ENCODE assay signal across 8 mouse cellular contexts in the genomic region with DNA sequence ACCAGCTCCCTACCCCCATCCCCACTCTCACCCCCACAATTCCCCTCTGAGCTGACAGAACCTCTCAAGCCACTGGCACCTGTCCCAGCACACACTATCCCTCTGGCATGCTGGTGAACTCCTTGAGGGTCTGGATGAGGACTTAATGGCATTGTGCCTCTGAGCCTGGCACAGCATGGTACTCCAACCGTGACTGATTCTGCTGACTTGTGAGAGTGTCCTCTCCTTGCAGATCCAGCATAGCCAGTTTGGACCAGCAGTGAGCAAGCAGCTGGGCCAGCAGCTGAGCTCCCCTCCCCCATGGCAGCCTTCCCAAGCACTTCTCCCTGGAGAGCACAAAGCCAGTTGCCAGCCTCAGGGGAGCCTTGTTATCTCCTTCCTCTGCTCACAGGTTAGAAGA. TPM values are rescaled to one million over a fixed set of nuclear protein-coding genes. Genes with fewer than 3 reads are reported as not detected.
DNase-seq lines count a peak whose midpoint lies in the region; ATAC-seq and TF ChIP-seq lines count a peak whose summit lies in the region.
"Had no signal": no experiment of that assay in that cellular context is flagged by ENCODE, and none has a peak within 500 bp of the region (broad histone marks: within the 10 kb centered on the region; RNA-seq: fewer than 3 reads in every experiment).

No protein-coding gene starts in this region.

- H3K4me3 ChIP-seq in MEL (ENCODE audit: control insufficient read depth in 1 of 2, insufficient read depth in 1 of 2, low read depth in 2 of 2, low read length in 2 of 2), result no peak overlapping the region
- H3K4me3 ChIP-seq in intestine, embryonic 16.5 days (ENCODE audit: low read length), result no peak overlapping the region
- H3K4me3 ChIP-seq: limb, embryonic 13.5 days had no signal

- TF ChIP-seq POLR2A in MEL (IDR thresholded peaks at IDR 0.05; ENCODE audit: control insufficient read depth in 1 of 2, insufficient read depth in 1 of 2, low read depth in 1 of 2, low read length in 2 of 2, poor library complexity in 1 of 2), result no peak

- no peak overlapping the region for H3K4me2 ChIP-seq in intestine, embryonic 16.5 days (ENCODE audit: low read depth, low read length)
- H3K4me2 ChIP-seq: limb, embryonic 13.5 days had no signal

- peaks cover 32 to 36% of the 10 kb centered on the region in 2 experiments for H3K4me1 ChIP-seq in MEL (ENCODE audit: control insufficient read depth in 1 of 2, insufficient read depth in 2 of 2, low read length in 2 of 2)
- peaks cover 11% of the 10 kb centered on the region; the same call in 1 of the 2 replicates for H3K4me1 ChIP-seq in intestine, embryonic 16.5 days (ENCODE audit: control insufficient read depth, insufficient read depth, low read length)

- WGBS in intestine, embryonic 16.5 days, result 23% methylated on average over 1 of the region's 1 CpGs

- H3K79me2 ChIP-seq in MEL (ENCODE audit: control insufficient read depth, insufficient read depth, low read length, poor library complexity), result no peaks in the 10 kb centered on the region; the same call in 1 of the 2 replicates

- DNase-seq in MEL (ENCODE audit: low read depth, low spot score), result no peak
- peak; percentile 49 for DNase-seq in adrenal gland, postnatal 25 days
- peak; percentile 72 for DNase-seq in gastrocnemius, adult 18-20 months (ENCODE audit: low spot score)
- DNase-seq in left cerebral cortex, postnatal 10 days (ENCODE audit: extremely low spot score in 1 of 2, low spot score in 2 of 2), result peak; percentile 50 to 81
- peak; percentile 32 for DNase-seq in ovary, postnatal 10 days (ENCODE audit: low spot score)
- no peak for DNase-seq in embryo, embryonic 11 days

- ATAC-seq in intestine, embryonic 16.5 days, result peak; percentile 39; the same call in 1 of the 2 replicates

- H3K9me3 ChIP-seq in MEL (replicated peaks; ENCODE audit: insufficient read depth, low read length), result no peaks in the 10 kb centered on the region
- H3K9me3 ChIP-seq in intestine, embryonic 16.5 days (ENCODE audit: control insufficient read depth, low read length), result no peaks in the 10 kb centered on the region
- H3K9me3 ChIP-seq: limb, embryonic 13.5 days had no signal

- TF ChIP-seq CTCF in MEL (IDR thresholded peaks at IDR 0.05 in 2 of 3, conservative IDR thresholded peaks at IDR 0.05 in 1 of 3; ENCODE audit: control insufficient read depth in 1 of 3, insufficient read depth in 1 of 3, low read depth in 2 of 3, low read length in 3 of 3, poor library complexity in 1 of 3, severe bottlenecking in 1 of 3), result no peak

- no peak overlapping the region for H3K27ac ChIP-seq in MEL (ENCODE audit: control insufficient read depth, low read depth, low read length)
- H3K27ac ChIP-seq in intestine, embryonic 16.5 days (ENCODE audit: low read length), result no peak overlapping the region
- H3K27ac ChIP-seq: limb, embryonic 13.5 days had no signal

- H3K9ac ChIP-seq in MEL (ENCODE audit: control insufficient read depth, low read depth, low read length, poor library complexity, severe bottlenecking), result no peak overlapping the region
- H3K9ac ChIP-seq in intestine, embryonic 16.5 days (ENCODE audit: low read depth, low read length), result no peak overlapping the region
- H3K9ac ChIP-seq: limb, embryonic 13.5 days had no signal

- no peak for TF ChIP-seq RAD21 in MEL (IDR thresholded peaks at IDR 0.05; ENCODE audit: low read depth, low read length)

- H3K27me3 ChIP-seq in MEL (ENCODE audit: control insufficient read depth in 1 of 2, insufficient read depth in 2 of 2, low read length in 2 of 2), result no peaks in the 10 kb centered on the region; a peak in 1 of 4 replicates
- H3K27me3 ChIP-seq in intestine, embryonic 16.5 days (replicated peaks; ENCODE audit: control insufficient read depth, insufficient read depth, low read length), result no peaks in the 10 kb centered on the region
- H3K27me3 ChIP-seq: limb, embryonic 13.5 days had no signal

- peaks cover 0 to 24% of the 10 kb centered on the region in 2 experiments; a peak in 2 of 4 replicates for H3K36me3 ChIP-seq in MEL (ENCODE audit: control insufficient read depth in 1 of 2, insufficient read depth in 2 of 2, low read length in 2 of 2)
- H3K36me3 ChIP-seq in intestine, embryonic 16.5 days (ENCODE audit: control insufficient read depth, insufficient read depth, low read length), result no peaks in the 10 kb centered on the region
- H3K36me3 ChIP-seq: limb, embryonic 13.5 days had no signal

- intact Hi-C loops in left cerebral cortex, postnatal 10 days (cut with DNase I), result no loop called here

- no peak for TF ChIP-seq EP300 in MEL (IDR thresholded peaks at IDR 0.05; ENCODE audit: low read depth in 1 of 2, low read length in 2 of 2)

TF ChIP-seq in MEL, 35 proteins besides CTCF, POLR2A, EP300 and RAD21:
- TF ChIP-seq TCF12 (IDR thresholded peaks at IDR 0.05; ENCODE audit: low read depth, low read length) (peak; percentile 42; the same call in 1 of the 2 replicates), RCOR1 (IDR thresholded peaks at IDR 0.05; ENCODE audit: low read depth, low read length) (no peak), TBP (IDR thresholded peaks at IDR 0.05; ENCODE audit: low read depth, low read length) (no peak), ZKSCAN1 (IDR thresholded peaks at IDR 0.05; ENCODE audit: low read depth, low read length) (no peak), UBTF (IDR thresholded peaks at IDR 0.05; ENCODE audit: borderline replicate concordance, insufficient read depth, low read depth, low read length) (no peak), POLR2AphosphoS5 (IDR thresholded peaks at IDR 0.05; ENCODE audit: borderline replicate concordance, low read depth, low read length) (no peak), HCFC1 (IDR thresholded peaks at IDR 0.05; ENCODE audit: low read depth, low read length) (no peak), MAFK (IDR thresholded peaks at IDR 0.05; ENCODE audit: borderline replicate concordance, low read depth, low read length) (no peak), GATA1 (IDR thresholded peaks at IDR 0.05; ENCODE audit: low read depth, low read length) (peak; percentile 42; the same call in 1 of the 2 replicates), GABPA (IDR thresholded peaks at IDR 0.05; ENCODE audit: low read depth, low read length) (no peak), MAZ (IDR thresholded peaks at IDR 0.05; ENCODE audit: low read depth, low read length) (no peak), JUND (IDR thresholded peaks at IDR 0.05; ENCODE audit: low read depth, low read length) (no peak), ZC3H11A (IDR thresholded peaks at IDR 0.05; ENCODE audit: low read depth, low read length) (no peak)

RNA-seq across cellular contexts. Expression of a gene that starts 32.3 kb away (rescaled TPM):
- 46.6 and 55.7 TPM in 2 replicates for total RNA-seq in MEL (2012; rRNA removed)
- polyA plus RNA-seq in MEL (2012; ENCODE audit: insufficient read depth in 1 of 2, insufficient read length in 2 of 2, low read depth in 1 of 2, low replicate concordance in 2 of 2, missing spikeins in 1 of 2), result 10 to 100 TPM in 1 of 2 experiments, not detected in 1; 48.6 TPM
- 162 and 192 TPM in 2 replicates for total RNA-seq in adrenal gland, postnatal 25 days (2021)
- 10 to 100 TPM; 66.2 to 76.8 TPM for total RNA-seq in gastrocnemius, adult 18-20 months (2021)
- 11.3 and 11.8 TPM in 2 replicates for polyA plus RNA-seq in intestine, embryonic 16.5 days (2015; fragmentation: Nextera tagmentation; extraction: Ambion mirVana)
- total RNA-seq in left cerebral cortex, postnatal 10 days (2021), result 10 to 100 TPM; 60.5 to 64.3 TPM

Comparison
In these comparisons a context has a peak if more than half of its experiments do, and no peak if none do; other contexts are left out.
1. DNase-seq: peak in adrenal gland, postnatal 25 days (single experiment), gastrocnemius, adult 18-20 months (single experiment), left cerebral cortex, postnatal 10 days (2 of 2) and ovary, postnatal 10 days (single experiment); none in MEL (single experiment) and embryo, embryonic 11 days (single experiment).